Mouse (Mus musculus) testis, adult 2 months (tissue): Measurements from ENCODE around the gene Cd6. TPM values are rescaled to one million over a fixed set of nuclear protein-coding genes. Genes with fewer than 3 reads are reported as not detected.

Experiments used
- H3K27ac ChIP-seq: fragments of 200-500 bp; 2 replicates; pipeline ENCODE4 v1.5.1; 2012; ENCODE audit warnings: low read depth, low read length; ENCODE audit not compliant: control insufficient read depth, insufficient read depth
- H3K27me3 ChIP-seq: fragments of 200-500 bp; 2 replicates; pipeline ENCODE4 v1.6.1; 2012; ENCODE audit warnings: mild to moderate bottlenecking, low read length, moderate library complexity; ENCODE audit not compliant: control insufficient read depth, insufficient read depth
- H3K36me3 ChIP-seq: fragments of 200-500 bp; 2 replicates; pipeline ENCODE4 v1.6.1; 2012; ENCODE audit warnings: mild to moderate bottlenecking, low read length; ENCODE audit not compliant: control insufficient read depth, insufficient read depth
- H3K4me1 ChIP-seq: fragments of 200-500 bp; 2 replicates; pipeline ENCODE4 v1.6.1; 2012; ENCODE audit warnings: low read length; ENCODE audit not compliant: control insufficient read depth, insufficient read depth
- H3K4me3 ChIP-seq: fragments of 200-500 bp; 2 replicates; pipeline ENCODE4 v1.5.1; 2012; ENCODE audit warnings: low read depth, mild to moderate bottlenecking, low read length, moderate library complexity, mixed read lengths; ENCODE audit not compliant: control insufficient read depth
- CTCF ChIP-seq: fragments of 200-500 bp; IDR thresholded peaks from 2 replicates; pipeline ENCODE4 v1.5.1; 2012; ENCODE audit warnings: low read depth, mild to moderate bottlenecking, inconsistent platforms, low read length, moderate library complexity; ENCODE audit not compliant: control insufficient read depth, insufficient read depth, insufficient replicate concordance
- POLR2A ChIP-seq: fragments of 200-500 bp; IDR thresholded peaks from 2 replicates; pipeline ENCODE4 v1.6.1; 2012; ENCODE audit warnings: low read depth, mild to moderate bottlenecking, inconsistent platforms, low read length, moderate library complexity; ENCODE audit not compliant: control insufficient read depth
- polyA plus RNA-seq: library from polyadenylated mRNA; depleted of rRNA; stranded (reverse); fragments of >200 nt; gene quantifications from 2 replicates; pipeline ENCODE4 v1.2.3, GENCODE M21; 2012

The Cd6 gene
- polyA plus RNA-seq, 1 experiment = not detected

GRCm38 (mm10) chr19:10868623-10869141 is 38.8 kb upstream of the Cd6 start:
- H3K27me3 ChIP-seq = no peaks in the 10 kb centered on the region
- H3K4me3 ChIP-seq = no peak overlapping the region; the same call in 1 of the 2 replicates
- H3K36me3 ChIP-seq = no peaks in the 10 kb centered on the region
- H3K27ac ChIP-seq = no peak overlapping the region
- no peak for TF ChIP-seq POLR2A
- no peak for TF ChIP-seq CTCF
- peaks cover 10% of the 10 kb centered on the region for H3K4me1 ChIP-seq

DNA sequence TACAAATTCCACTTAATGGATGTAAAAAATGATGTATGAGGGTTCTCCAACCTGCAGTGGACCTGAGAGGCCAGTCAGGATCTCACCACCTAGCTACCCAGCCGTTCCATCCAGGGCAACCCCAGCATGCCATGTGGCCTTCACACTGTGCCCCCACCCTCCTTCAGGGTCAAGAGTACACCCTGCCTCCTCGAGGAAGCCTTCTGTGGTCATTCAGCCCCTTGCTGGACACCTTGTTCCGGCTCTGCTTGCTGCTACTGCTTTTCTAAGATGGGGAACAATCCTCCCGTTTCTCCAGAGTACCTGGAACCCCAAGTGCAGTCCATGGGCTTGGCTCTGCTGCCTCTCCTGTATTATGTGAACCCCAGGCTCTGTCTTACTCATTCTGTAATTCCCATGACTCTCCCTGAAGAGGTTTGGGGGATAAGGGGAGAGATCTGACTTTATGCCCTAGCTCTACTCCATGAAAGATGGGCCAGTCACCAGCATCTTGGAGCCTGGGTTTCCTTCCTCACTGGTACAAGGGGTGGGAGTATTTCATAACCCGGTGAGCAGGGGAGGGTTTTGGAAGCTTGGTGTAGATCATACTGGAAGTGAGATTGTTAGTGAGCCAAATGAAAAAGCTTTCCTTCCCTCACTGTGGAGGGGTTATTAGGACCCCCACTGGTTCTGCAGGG is 38.2 kb upstream of the Cd6 start:
- H3K27ac ChIP-seq = no peak overlapping the region
- no peaks in the 10 kb centered on the region for H3K36me3 ChIP-seq

DNA sequence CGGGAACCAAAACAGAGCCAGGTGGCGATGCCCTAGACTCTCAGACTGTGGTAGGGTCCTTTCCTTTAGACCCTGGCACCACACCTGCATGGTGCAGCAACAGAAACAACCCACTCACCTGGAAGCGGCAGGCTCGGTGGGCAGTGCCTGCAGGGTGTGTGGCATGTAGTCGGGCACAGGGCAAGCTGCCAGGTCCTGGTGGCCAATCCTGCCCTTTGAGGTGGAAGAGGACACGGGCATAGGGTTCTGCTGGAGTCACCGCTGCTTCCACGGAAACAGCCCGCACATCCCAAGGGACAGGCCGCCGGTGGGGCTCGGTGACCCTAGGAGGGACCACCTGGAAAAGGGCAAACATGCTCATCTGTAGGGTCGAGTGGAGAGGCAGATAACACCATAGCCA is 36.5 kb upstream of the Cd6 start:
- no peak overlapping the region for H3K27ac ChIP-seq
- no peaks in the 10 kb centered on the region for H3K27me3 ChIP-seq
- TF ChIP-seq POLR2A (no peak), CTCF (no peak)
- H3K36me3 ChIP-seq = no peaks in the 10 kb centered on the region
- H3K4me1 ChIP-seq = peaks cover 10% of the 10 kb centered on the region
- no peak overlapping the region for H3K4me3 ChIP-seq

More for the DNA sequence above, 38.2 kb upstream of the Cd6 start:
- TF ChIP-seq POLR2A (no peak), CTCF (no peak)
- Histone ChIP-seq H3K27me3 (no peaks in the 10 kb centered on the region), H3K4me1 (peaks cover 10% of the 10 kb centered on the region), H3K4me3 (no peak overlapping the region)

DNA sequence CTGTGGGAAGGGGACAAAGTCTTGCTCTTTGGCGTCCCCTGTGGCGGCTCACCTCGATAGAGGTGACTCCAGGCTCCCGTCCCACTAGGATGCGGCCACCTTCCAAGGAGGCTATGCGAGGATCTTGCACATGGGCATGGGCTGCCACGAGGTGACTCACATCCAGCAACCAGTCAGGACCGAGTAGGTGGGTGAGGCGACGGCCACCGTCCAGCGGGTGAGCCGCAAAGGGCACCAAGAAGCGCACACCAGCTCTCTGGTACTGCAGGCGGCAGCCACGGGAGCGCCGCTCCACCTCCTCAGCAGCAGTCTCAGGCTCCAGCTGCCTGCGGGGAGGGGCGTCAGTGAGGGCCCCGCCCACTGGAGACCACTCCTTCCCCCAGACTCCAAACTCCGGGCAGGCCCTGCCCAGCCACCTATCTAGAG is 30.2 kb upstream of the Cd6 start:
- TF ChIP-seq CTCF (no peak), POLR2A (no peak)
- no peaks in the 10 kb centered on the region for H3K27me3 ChIP-seq
- no peak overlapping the region for H3K27ac ChIP-seq
- peaks cover 5% of the 10 kb centered on the region for H3K4me1 ChIP-seq
- H3K4me3 ChIP-seq = no peak overlapping the region
- no peaks in the 10 kb centered on the region for H3K36me3 ChIP-seq

DNA sequence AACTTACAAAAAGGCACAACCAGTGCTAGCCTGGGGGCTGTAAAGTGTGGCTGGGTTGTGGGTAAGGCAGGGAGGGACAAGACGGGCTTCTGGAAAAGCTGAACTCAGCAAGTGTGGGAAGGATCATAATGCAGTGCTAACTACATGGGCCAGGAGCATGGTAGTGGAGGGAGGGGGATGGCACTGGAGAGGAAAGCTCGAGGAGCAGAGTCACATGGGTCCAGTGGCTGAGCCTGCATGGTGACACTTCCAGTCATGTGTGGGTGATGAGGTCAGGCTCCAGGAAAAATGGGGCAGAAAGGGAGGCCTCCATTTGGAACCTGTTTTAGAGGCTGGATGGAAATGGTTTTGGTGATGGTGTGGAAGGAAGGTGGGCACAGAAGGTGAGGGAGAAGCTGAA is 26.7 kb upstream of the Cd6 start:
- Histone ChIP-seq H3K27me3 (no peaks in the 10 kb centered on the region), H3K27ac (no peak overlapping the region), H3K36me3 (no peaks in the 10 kb centered on the region), H3K4me1 (peaks cover 8% of the 10 kb centered on the region), H3K4me3 (no peak overlapping the region)
- TF ChIP-seq POLR2A (no peak), CTCF (no peak)

DNA sequence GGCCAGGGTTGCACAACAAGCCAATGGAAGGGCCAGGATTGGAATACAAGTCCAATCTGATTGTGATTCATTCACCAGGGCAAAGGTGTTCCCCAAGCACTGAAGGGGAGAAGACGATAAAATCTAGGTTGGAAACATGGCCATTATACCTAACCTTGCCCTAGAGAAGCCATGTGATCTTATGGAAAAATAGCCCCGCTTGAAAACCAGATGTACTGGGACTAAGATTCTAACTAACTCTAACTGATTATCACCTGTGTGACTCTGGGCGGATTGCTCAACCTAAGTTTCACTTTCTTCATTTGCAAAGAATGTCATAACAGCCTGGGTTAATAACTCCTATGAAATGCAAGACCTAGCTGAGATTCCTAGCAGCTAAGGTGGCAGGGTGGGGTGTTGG is 25.6 kb upstream of the Cd6 start:
- H3K4me1 ChIP-seq = peaks cover 8% of the 10 kb centered on the region
- no peak overlapping the region for H3K27ac ChIP-seq
- H3K4me3 ChIP-seq = no peak overlapping the region
- no peak for TF ChIP-seq CTCF
- no peak for TF ChIP-seq POLR2A
- H3K27me3 ChIP-seq = no peaks in the 10 kb centered on the region
- no peaks in the 10 kb centered on the region for H3K36me3 ChIP-seq

DNA sequence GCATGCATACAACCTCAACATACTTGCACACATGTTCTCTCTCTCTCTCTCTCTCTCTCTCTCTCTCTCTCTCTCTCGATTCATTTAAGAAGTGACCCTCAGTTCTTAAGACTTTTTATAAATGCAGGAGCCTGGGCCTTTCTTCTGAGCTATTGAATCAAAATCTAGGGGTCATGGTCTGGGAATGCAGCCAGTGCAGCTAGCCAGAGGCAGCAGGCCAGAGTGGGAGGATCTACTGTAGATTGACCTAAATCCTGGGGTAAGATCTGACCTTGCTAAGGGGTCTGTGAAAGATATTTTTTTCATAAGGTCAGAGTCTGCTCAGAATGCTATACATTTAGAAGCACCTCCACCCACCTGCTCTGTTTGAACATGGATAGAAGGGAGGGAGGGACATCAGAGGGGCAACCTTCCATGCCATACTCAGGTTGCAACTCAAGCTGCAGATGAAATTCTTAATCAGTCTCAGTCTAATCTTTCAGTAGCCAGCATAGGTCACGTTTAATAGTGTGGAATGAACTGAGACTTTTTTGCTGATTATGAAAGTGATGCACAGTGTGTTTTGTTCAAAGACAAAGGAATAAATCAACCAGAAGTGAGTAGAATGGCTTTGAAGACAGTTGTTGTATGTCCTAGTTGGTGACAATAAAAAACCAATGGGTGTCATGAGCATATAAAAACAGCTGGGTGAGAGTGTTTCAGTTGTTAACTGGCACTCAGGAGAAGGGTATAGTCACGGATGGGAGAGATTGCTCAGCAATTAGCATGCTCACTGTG is 17.6 kb upstream of the Cd6 start:
- Histone ChIP-seq H3K27ac (no peak overlapping the region), H3K36me3 (no peaks in the 10 kb centered on the region), H3K27me3 (no peaks in the 10 kb centered on the region), H3K4me3 (no peak overlapping the region), H3K4me1 (peaks cover 10% of the 10 kb centered on the region)
- TF ChIP-seq CTCF = no peak
- TF ChIP-seq POLR2A = no peak
